Mouse (Mus musculus) midbrain, postnatal 0 days (tissue): ENCODE measurements around the gene Haus5. TPM values are rescaled to one million over a fixed set of nuclear protein-coding genes. Genes with fewer than 3 reads are reported as not detected.
A peak's percentile ranks its signal among the peaks of the same experiment; 100 is the strongest.

Experiments used
- ATAC-seq: fragments of 200-750 bp; cut with Nextera tagmentation; 2 replicates; pipeline ENCODE4 v1.8.0; 2017; ENCODE audit warnings: moderate number of reproducible peaks, mild to moderate bottlenecking, moderate TSS enrichment, moderate library complexity; ENCODE audit not compliant: low FRiP score
- DNase-seq: peaks from one replicate; pipeline ENCODE4 v3.0.0-alpha.2; 2015; ENCODE audit warnings: low spot score
- H3K27ac ChIP-seq: fragments of 300-500 bp; sonication (generic); 2 replicates; pipeline ENCODE4 v1.5.1; 2014; ENCODE audit warnings: low read depth, mild to moderate bottlenecking, low read length, mixed read lengths
- H3K27me3 ChIP-seq: fragments of 300-500 bp; sonication (generic); 2 replicates; pipeline ENCODE4 v1.6.1; 2014; ENCODE audit warnings: low read length, control low read depth, mixed read lengths; ENCODE audit not compliant: insufficient read depth
- H3K36me3 ChIP-seq: fragments of 300-500 bp; sonication (generic); 2 replicates; pipeline ENCODE4 v1.6.1; 2014; ENCODE audit warnings: low read length, control low read depth, mixed read lengths; ENCODE audit not compliant: insufficient read depth
- H3K4me1 ChIP-seq: fragments of 300-500 bp; sonication (generic); 2 replicates; pipeline ENCODE4 v1.6.1; 2014; ENCODE audit warnings: mild to moderate bottlenecking, control low read depth, antibody characterized with exemption, low read length, mixed read lengths; ENCODE audit not compliant: insufficient read depth
- H3K4me2 ChIP-seq: fragments of 300-500 bp; sonication (generic); 2 replicates; pipeline ENCODE4 v1.6.1; 2014; ENCODE audit warnings: low read depth, mild to moderate bottlenecking, low read length, mixed read lengths; ENCODE audit not compliant: poor library complexity, severe bottlenecking
- H3K4me3 ChIP-seq: fragments of 300-500 bp; sonication (generic); 2 replicates; pipeline ENCODE4 v1.5.1; 2014; ENCODE audit warnings: low read depth, mild to moderate bottlenecking, low read length, moderate library complexity
- H3K9ac ChIP-seq: fragments of 300-500 bp; sonication (generic); replicated peaks from 2 replicates; pipeline ENCODE4 v1.6.1; 2014; ENCODE audit warnings: mild to moderate bottlenecking, low read length, moderate library complexity, mixed read lengths; ENCODE audit not compliant: poor library complexity, severe bottlenecking
- H3K9me3 ChIP-seq: fragments of 300-500 bp; sonication (generic); 2 replicates; pipeline ENCODE4 v1.6.1; 2016; ENCODE audit warnings: low read length, control low read depth
- CTCF ChIP-seq: IDR thresholded peaks from 2 replicates; pipeline ENCODE4 v1.5.1; 2016; ENCODE audit warnings: antibody characterized with exemption, mild to moderate bottlenecking
- WGBS: fragments of 180-500 bp; shearing (Covaris S2); extraction: QIAGEN DNeasy Blood & Tissue Kit; methylation state at CpG from one replicate; pipeline ENCODE4 v1.1.7; 2014; 5-methylcytosine and 5-hydroxymethylcytosine counted together
- polyA plus RNA-seq: library from polyadenylated mRNA; unstranded; fragments of >200 nt; fragmentation: Nextera tagmentation; extraction: Ambion mirVana; gene quantifications from 2 replicates; pipeline ENCODE4 v1.2.1, GENCODE M21; 2015
- total RNA-seq: library from RNA; depleted of rRNA; stranded (reverse); fragments of >200 nt; gene quantifications from 2 replicates; pipeline ENCODE4 v1.2.3, GENCODE M21; 2014; rRNA removed

Haus5 gene
- total and polyA plus RNA-seq, 2 experiments from 2014 or later = 20.0 to 22.7 TPM

- H3K27ac ChIP-seq = no peak overlapping the region
- H3K9ac ChIP-seq = no peak overlapping the region
- peak; percentile 37 for DNase-seq
- no peaks in the 10 kb centered on the region for H3K27me3 ChIP-seq
- H3K4me3 ChIP-seq = no peak overlapping the region
- ATAC-seq = no peak
- 28% methylated on average over 8 of the region's 8 CpGs for WGBS
- no peak overlapping the region for H3K4me2 ChIP-seq
- no peaks in the 10 kb centered on the region for H3K9me3 ChIP-seq
- no peaks in the 10 kb centered on the region for H3K36me3 ChIP-seq
- TF ChIP-seq CTCF = peak; percentile 64
- H3K4me1 ChIP-seq = no peaks in the 10 kb centered on the region
These were observed 57.0 kb downstream of the Haus5 start for GRCm38 (mm10) chr7:30607706-30608309.

DNA sequence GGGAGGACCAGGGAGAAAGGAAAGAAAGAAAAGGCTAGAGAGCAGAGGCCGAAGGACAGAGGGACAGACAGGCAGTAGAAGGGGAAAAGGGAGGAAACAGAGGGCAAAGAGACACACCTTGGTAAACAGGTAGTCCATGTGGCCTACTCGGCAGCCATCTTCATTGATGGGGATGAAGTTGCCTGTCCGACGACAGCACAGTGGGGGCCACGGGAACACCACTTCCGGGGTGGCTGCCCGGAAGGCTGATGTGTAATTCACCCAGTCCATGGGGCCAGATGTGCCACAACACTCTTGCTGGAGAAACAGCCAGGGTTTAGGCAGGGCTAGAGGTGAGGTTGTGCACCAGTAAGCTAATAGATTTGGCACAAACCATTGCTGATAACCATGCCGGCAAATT is 59.9 kb downstream of the Haus5 start:
- WGBS = 89% methylated on average over 8 of the region's 8 CpGs
- DNase-seq (no peak), ATAC-seq (no peak)
- no peaks in the 10 kb centered on the region for H3K4me1 ChIP-seq
- H3K27ac ChIP-seq = no peak overlapping the region
- H3K9me3 ChIP-seq = no peaks in the 10 kb centered on the region
- TF ChIP-seq CTCF = no peak
- no peak overlapping the region for H3K9ac ChIP-seq
- no peaks in the 10 kb centered on the region for H3K36me3 ChIP-seq
- H3K4me3 ChIP-seq = no peak overlapping the region
- H3K27me3 ChIP-seq = no peaks in the 10 kb centered on the region
- H3K4me2 ChIP-seq = no peak overlapping the region

- no peaks in the 10 kb centered on the region for H3K9me3 ChIP-seq
- H3K4me3 ChIP-seq = no peak overlapping the region
- TF ChIP-seq CTCF = no peak
- H3K27ac ChIP-seq = no peak overlapping the region
- H3K27me3 ChIP-seq = no peaks in the 10 kb centered on the region
- H3K4me1 ChIP-seq = no peaks in the 10 kb centered on the region
- WGBS = 60% methylated on average over 8 of the region's 8 CpGs
- ATAC-seq (no peak), DNase-seq (no peak)
- no peak overlapping the region for H3K9ac ChIP-seq
- no peak overlapping the region for H3K4me2 ChIP-seq
- H3K36me3 ChIP-seq = no peaks in the 10 kb centered on the region
These were observed 60.4 kb downstream of the Haus5 start for GRCm38 (mm10) chr7:30604424-30604823.

Other genes starting within 250 kb of the Haus5 start
Only the 30 nearest of the 33 such genes appear.
- 923 and 924 TPM in 2 replicates for gene Aplp1, start 219.5 kb downstream of the Haus5 start, total RNA-seq
- gene Aplp1, start 219.5 kb downstream of the Haus5 start, polyA plus RNA-seq = 811 and 814 TPM in 2 replicates
- gene Kirrel2, start 207.3 kb downstream of the Haus5 start, total RNA-seq = 0.99 and 4.9 TPM in 2 replicates
- gene Kirrel2, start 207.3 kb downstream of the Haus5 start, polyA plus RNA-seq = 0.32 and 0.43 TPM in 2 replicates
- 0.33 TPM in 1 of 2 replicates, not detected in the other for gene Nphs1, start 206.7 kb downstream of the Haus5 start, total RNA-seq
- 0.11 TPM in 1 of 2 replicates, not detected in the other for gene Nphs1, start 206.7 kb downstream of the Haus5 start, polyA plus RNA-seq
- not detected in 2 replicates for gene Prodh2, start 171.4 kb downstream of the Haus5 start, total RNA-seq
- not detected in 2 replicates for gene Prodh2, start 171.4 kb downstream of the Haus5 start, polyA plus RNA-seq
- 67.0 and 68.2 TPM in 2 replicates for gene Arhgap33, start 129.9 kb downstream of the Haus5 start, total RNA-seq
- 113 TPM in 2 replicates for gene Arhgap33, start 129.9 kb downstream of the Haus5 start, polyA plus RNA-seq
- gene Hspb6, start 112.8 kb downstream of the Haus5 start, total RNA-seq = 5.9 and 6.2 TPM in 2 replicates
- gene Hspb6, start 112.8 kb downstream of the Haus5 start, polyA plus RNA-seq = 13.4 and 13.5 TPM in 2 replicates
- gene Proser3, start 112.7 kb downstream of the Haus5 start, total RNA-seq = 15.2 and 23.3 TPM in 2 replicates
- gene Proser3, start 112.7 kb downstream of the Haus5 start, polyA plus RNA-seq = 3.3 and 3.4 TPM in 2 replicates
- gene Lin37, start 105.2 kb downstream of the Haus5 start, total RNA-seq = 15.7 and 32.0 TPM in 2 replicates
- gene Lin37, start 105.2 kb downstream of the Haus5 start, polyA plus RNA-seq = 53.5 and 54.1 TPM in 2 replicates
- gene U2af1l4, start 101.7 kb downstream of the Haus5 start, total RNA-seq = 54.7 and 64.2 TPM in 2 replicates
- gene U2af1l4, start 101.7 kb downstream of the Haus5 start, polyA plus RNA-seq = 96.4 and 97.0 TPM in 2 replicates
- 6.0 and 8.4 TPM in 2 replicates for gene Gm49396, start 101.7 kb downstream of the Haus5 start, total RNA-seq
- 4.9 and 7.2 TPM in 2 replicates for gene Gm49396, start 101.7 kb downstream of the Haus5 start, polyA plus RNA-seq
- gene Psenen, start 101.4 kb downstream of the Haus5 start, total RNA-seq = 63.8 and 133 TPM in 2 replicates
- 135 and 144 TPM in 2 replicates for gene Psenen, start 101.4 kb downstream of the Haus5 start, polyA plus RNA-seq
- gene Igflr1, start 99.6 kb downstream of the Haus5 start, total RNA-seq = 0.99 and 1.9 TPM in 2 replicates
- gene Igflr1, start 99.6 kb downstream of the Haus5 start, polyA plus RNA-seq = 3.1 and 5.6 TPM in 2 replicates
- gene Kmt2b, start 76.3 kb downstream of the Haus5 start, total RNA-seq = 38.8 and 39.5 TPM in 2 replicates
- 5.3 and 8.3 TPM in 2 replicates for gene Kmt2b, start 76.3 kb downstream of the Haus5 start, polyA plus RNA-seq
- gene Zbtb32, start 66.1 kb downstream of the Haus5 start, total RNA-seq = not detected in 2 replicates
- gene Zbtb32, start 66.1 kb downstream of the Haus5 start, polyA plus RNA-seq = 0.22 and 0.39 TPM in 2 replicates
- 0.76 and 1.5 TPM in 2 replicates for gene Upk1a, start 52.1 kb downstream of the Haus5 start, total RNA-seq
- 0.65 and 0.84 TPM in 2 replicates for gene Upk1a, start 52.1 kb downstream of the Haus5 start, polyA plus RNA-seq
- 310 and 337 TPM in 2 replicates for gene Cox6b1, start 38.8 kb downstream of the Haus5 start, total RNA-seq
- 1,351 and 1,409 TPM in 2 replicates for gene Cox6b1, start 38.8 kb downstream of the Haus5 start, polyA plus RNA-seq
- 1.2 TPM in 1 of 2 replicates, not detected in the other for gene Etv2, start 29.1 kb downstream of the Haus5 start, total RNA-seq
- 0.15 TPM in 1 of 2 replicates, not detected in the other for gene Etv2, start 29.1 kb downstream of the Haus5 start, polyA plus RNA-seq
- 163 and 185 TPM in 2 replicates for gene Rbm42, start 14.7 kb downstream of the Haus5 start, total RNA-seq
- gene Rbm42, start 14.7 kb downstream of the Haus5 start, polyA plus RNA-seq = 120 and 123 TPM in 2 replicates
- gene Pmis2, start 6.6 kb upstream of the Haus5 start, total RNA-seq = not detected in 2 replicates
- gene Pmis2, start 6.6 kb upstream of the Haus5 start, polyA plus RNA-seq = not detected in 2 replicates
- not detected in 2 replicates for gene 2200002J24Rik, start 33.9 kb upstream of the Haus5 start, total RNA-seq
- gene 2200002J24Rik, start 33.9 kb upstream of the Haus5 start, polyA plus RNA-seq = not detected in 2 replicates
- gene Atp4a, start 47.2 kb upstream of the Haus5 start, total RNA-seq = 0.82 and 2.3 TPM in 2 replicates
- 2.7 and 2.8 TPM in 2 replicates for gene Atp4a, start 47.2 kb upstream of the Haus5 start, polyA plus RNA-seq
- gene Tmem147, start 64.5 kb upstream of the Haus5 start, total RNA-seq = 166 and 167 TPM in 2 replicates
- gene Tmem147, start 64.5 kb upstream of the Haus5 start, polyA plus RNA-seq = 290 and 318 TPM in 2 replicates
- not detected in 2 replicates for gene Gapdhs, start 78.7 kb upstream of the Haus5 start, total RNA-seq
- gene Gapdhs, start 78.7 kb upstream of the Haus5 start, polyA plus RNA-seq = 0.79 and 0.80 TPM in 2 replicates
- gene Sbsn, start 86.5 kb upstream of the Haus5 start, total RNA-seq = 2.4 and 4.0 TPM in 2 replicates
- 1.8 and 4.1 TPM in 2 replicates for gene Sbsn, start 86.5 kb upstream of the Haus5 start, polyA plus RNA-seq
- 0.71 and 7.9 TPM in 2 replicates for gene Dmkn, start 98.8 kb upstream of the Haus5 start, total RNA-seq
- 4.5 and 4.9 TPM in 2 replicates for gene Dmkn, start 98.8 kb upstream of the Haus5 start, polyA plus RNA-seq
- gene Krtdap, start 122.9 kb upstream of the Haus5 start, total RNA-seq = 4.8 and 19.2 TPM in 2 replicates
- gene Krtdap, start 122.9 kb upstream of the Haus5 start, polyA plus RNA-seq = 1.2 and 1.6 TPM in 2 replicates
- not detected in 2 replicates for gene Ffar2, start 158.8 kb upstream of the Haus5 start, total RNA-seq
- gene Ffar2, start 158.8 kb upstream of the Haus5 start, polyA plus RNA-seq = 0.07 and 0.25 TPM in 2 replicates
- not detected in 2 replicates for gene Ffar3, start 191.2 kb upstream of the Haus5 start, total RNA-seq
- not detected in 2 replicates for gene Ffar3, start 191.2 kb upstream of the Haus5 start, polyA plus RNA-seq
- gene Ffar1, start 196.6 kb upstream of the Haus5 start, total RNA-seq = not detected in 2 replicates
- not detected in 2 replicates for gene Ffar1, start 196.6 kb upstream of the Haus5 start, polyA plus RNA-seq
- 0.24 and 0.71 TPM in 2 replicates for gene Cd22, start 215.3 kb upstream of the Haus5 start, total RNA-seq
- 0.06 and 0.16 TPM in 2 replicates for gene Cd22, start 215.3 kb upstream of the Haus5 start, polyA plus RNA-seq